Mouse (Mus musculus): ENCODE results near the gene Mif4gd. TPM values are rescaled to one million over a fixed set of nuclear protein-coding genes. Genes with fewer than 3 reads are reported as not detected.

Mif4gd gene
- total RNA-seq, 2 experiments from 2014 or later = 35.7 to 42.9 TPM

- intact Hi-C loops (cut with DNase I; ENCODE audit: low total_unique reads) = no loop called here
Observed at GRCm38 (mm10) chr11:115598309-115598708, 14.5 kb downstream of the Mif4gd start.

DNA sequence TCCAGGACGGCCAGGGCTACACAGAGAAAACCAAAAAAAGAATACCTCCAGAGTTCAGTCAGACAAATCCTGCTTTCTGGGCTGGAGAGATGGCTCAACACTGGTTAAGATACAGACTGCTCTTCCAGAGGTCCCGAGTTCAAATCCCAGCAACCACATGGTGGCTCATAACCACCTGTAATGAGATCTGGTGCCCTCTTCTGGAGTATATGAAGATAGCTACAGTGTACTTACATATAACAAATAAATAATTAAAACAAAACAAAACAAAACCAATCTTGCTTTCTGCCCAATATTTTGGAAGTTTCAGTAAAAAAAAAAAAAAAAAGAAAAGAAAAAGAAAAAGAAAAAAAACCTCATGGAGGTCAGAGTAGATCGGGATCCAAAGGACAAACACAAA is 17.6 kb downstream of the Mif4gd start:
- intact Hi-C loops (cut with DNase I; ENCODE audit: low total_unique reads) = no loop called here
- DNase-seq = no peak

More at GRCm38 (mm10) chr11:115598309-115598708, 14.5 kb downstream of the Mif4gd start:
- no peak for DNase-seq

- intact Hi-C loops (cut with DNase I; ENCODE audit: low total_unique reads) = no loop called here
- no peak for DNase-seq
Observed at GRCm38 (mm10) chr11:115590526-115591075, 22.2 kb downstream of the Mif4gd start.

DNA sequence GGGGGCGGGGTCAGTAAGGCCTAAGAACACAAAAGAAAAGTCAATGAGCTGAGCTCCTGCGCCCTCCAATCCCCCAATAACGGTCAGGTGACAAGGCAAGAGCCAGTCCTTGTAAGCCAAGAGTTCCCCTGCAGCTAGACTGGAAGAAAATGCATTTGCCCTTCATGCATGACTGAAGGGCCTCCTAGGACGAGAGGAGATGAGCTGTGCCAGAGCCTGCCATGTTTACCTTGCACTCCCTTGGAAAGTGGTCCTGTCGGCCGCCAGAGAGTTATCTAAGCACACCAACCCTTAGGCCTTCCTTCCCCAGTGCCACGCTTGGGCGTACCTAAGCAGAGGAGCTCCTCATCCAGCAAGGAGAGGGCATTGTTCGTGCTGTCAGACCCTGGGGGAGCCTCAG is 24.8 kb downstream of the Mif4gd start:
- DNase-seq = no peak
- intact Hi-C loops (cut with DNase I; ENCODE audit: low total_unique reads) = no loop called here

DNA sequence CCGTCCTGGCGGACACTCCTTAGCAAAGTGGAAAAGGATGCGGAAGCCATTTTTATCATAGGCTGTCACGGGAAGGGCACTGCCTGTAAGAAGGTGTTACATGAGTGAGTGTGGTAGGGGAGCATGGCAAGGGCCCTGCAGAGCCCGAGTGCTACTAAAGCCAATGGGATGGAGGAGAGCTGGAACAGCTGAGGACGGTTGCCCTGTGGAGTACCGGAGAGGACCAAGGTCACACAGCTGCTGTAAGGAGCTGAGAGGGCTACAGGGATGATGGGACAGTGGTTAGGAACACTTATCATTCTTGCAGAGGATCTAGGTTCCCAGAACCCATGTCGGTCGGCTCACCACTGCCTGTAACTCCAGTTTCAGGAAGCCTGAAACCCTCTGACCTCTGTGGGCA is 26.4 kb downstream of the Mif4gd start:
- DNase-seq = no peak
- intact Hi-C loops (cut with DNase I; ENCODE audit: low total_unique reads) = no loop called here

GRCm38 (mm10) chr11:115585573-115586100 is 27.1 kb downstream of the Mif4gd start:
- intact Hi-C loops (cut with DNase I; ENCODE audit: low total_unique reads) = no loop called here
- no peak for DNase-seq

DNA sequence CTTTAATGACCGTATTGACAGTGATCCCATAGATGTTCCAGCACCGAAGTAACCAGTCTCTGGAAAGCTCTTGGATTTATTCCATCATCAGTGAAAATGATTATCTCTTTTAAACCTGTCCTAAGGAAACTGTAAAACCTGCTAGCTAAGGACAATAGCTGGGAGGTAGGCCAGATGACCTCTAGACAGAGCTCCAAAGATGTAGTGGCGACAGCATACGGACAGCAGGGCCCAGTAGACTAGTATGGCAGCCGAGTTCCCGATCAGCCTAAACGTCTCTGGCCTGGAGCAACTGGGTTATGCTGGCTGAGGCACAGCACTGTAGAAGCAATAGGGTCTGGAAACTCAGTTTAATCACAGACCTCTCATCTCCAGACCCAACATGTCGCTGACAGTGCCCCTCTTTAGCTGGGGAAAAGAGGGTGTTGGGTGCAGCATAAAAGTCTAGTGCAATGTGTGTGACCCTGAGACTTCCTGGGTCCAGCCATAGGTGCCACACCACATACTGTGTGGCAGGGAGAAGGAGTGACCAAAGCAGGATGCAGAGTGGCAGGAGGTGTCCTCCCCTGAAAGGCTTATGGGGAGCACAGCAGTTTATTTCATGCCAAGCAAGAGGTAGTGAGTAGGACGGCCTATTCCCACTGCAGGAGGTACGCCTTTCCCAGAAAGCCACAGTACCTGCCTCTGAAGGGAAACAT is 28.2 kb downstream of the Mif4gd start:
- DNase-seq = no peak

GRCm38 (mm10) chr11:115582913-115583606 is 29.7 kb downstream of the Mif4gd start:
- intact Hi-C loops (cut with DNase I; ENCODE audit: low total_unique reads) = no loop called here
- DNase-seq = no peak

More for the DNA sequence above, 28.2 kb downstream of the Mif4gd start:
- intact Hi-C loops (cut with DNase I; ENCODE audit: low total_unique reads) = no loop called here

DNA sequence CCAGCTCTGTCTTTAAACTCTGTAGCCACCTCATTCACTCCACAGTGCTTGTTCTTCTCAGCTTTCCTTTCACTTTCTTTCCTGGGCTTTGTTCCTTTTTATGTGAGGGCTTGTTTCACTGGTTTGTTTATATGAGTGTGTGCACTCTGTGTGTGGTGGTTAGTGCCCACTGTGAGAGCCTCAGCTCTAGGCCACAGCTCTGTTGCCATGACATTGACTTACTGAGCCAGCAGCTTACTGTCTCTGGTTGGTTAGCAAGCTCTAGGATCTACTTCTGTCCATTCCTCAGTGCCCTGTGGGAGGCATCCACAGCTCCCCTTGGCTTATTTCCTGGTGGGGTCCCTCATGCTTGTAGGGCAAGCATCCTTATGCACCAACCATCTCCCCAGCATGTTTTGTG is 33.7 kb downstream of the Mif4gd start:
- intact Hi-C loops (cut with DNase I; ENCODE audit: low total_unique reads) = no loop called here
- DNase-seq = no peak

GRCm38 (mm10) chr11:115564961-115565360 is 47.8 kb downstream of the Mif4gd start:
- no peak for DNase-seq
- intact Hi-C loops (cut with DNase I; ENCODE audit: low total_unique reads) = no loop called here

- DNase-seq = peak; percentile 98
- intact Hi-C loops (cut with DNase I; ENCODE audit: low total_unique reads) = no loop called here
Observed at GRCm38 (mm10) chr11:115564064-115564809, 48.5 kb downstream of the Mif4gd start, which contains the start of gene Nup85. Gene Nup85 (plus strand): TSS chr11:115564434.

DNA sequence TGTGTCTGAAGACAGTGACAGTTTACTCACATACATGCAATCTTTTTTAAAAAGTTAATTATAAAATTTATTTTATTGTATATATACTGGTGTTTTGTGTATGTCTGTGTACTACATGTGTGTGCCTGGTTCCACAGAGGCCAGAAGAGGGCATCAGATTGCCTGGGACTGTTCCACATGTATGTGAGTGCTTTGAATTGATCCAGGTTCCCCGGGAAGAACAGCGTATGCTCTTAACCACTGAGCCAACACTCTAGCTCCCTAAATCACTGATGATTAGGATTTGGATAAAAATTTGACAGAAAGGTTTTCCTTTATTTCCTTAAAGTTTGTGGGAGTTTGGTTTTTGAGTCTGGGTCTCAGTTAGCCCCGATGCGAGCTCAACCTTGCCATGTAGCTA is 49.4 kb downstream of the Mif4gd start:
- no peak for DNase-seq
- intact Hi-C loops (cut with DNase I; ENCODE audit: low total_unique reads) = no loop called here

Other genes with a start within 250 kb of the Mif4gd start
- 1 to 10 TPM; 2.9 to 4.3 TPM for gene Hid1, start 245.2 kb downstream of the Mif4gd start, total RNA-seq (2021)
- gene Cdr2l, start 231.1 kb downstream of the Mif4gd start, total RNA-seq (2021) = 1 to 10 TPM; 4.8 to 8.3 TPM
- 100 to 1,000 TPM; 103 to 107 TPM for gene Mrpl58, start 209.2 kb downstream of the Mif4gd start, total RNA-seq (2021)
- 1,000 to 10,000 TPM; 1,042 to 1,140 TPM for gene Atp5h, start 193.0 kb downstream of the Mif4gd start, total RNA-seq (2021)
- 10 to 100 TPM; 12.8 to 15.5 TPM for gene Kctd2, start 192.8 kb downstream of the Mif4gd start, total RNA-seq (2021)
- not detected for gene Trim80, start 172.4 kb downstream of the Mif4gd start, total RNA-seq (2021)
- gene Slc16a5, start 150.5 kb downstream of the Mif4gd start, total RNA-seq (2021) = not detected
- 1 to 10 TPM; 1.4 TPM for gene Armc7, start 137.3 kb downstream of the Mif4gd start, total RNA-seq (2021)
- gene Nt5c, start 121.1 kb downstream of the Mif4gd start, total RNA-seq (2021) = 10 to 100 TPM; 11.9 to 15.1 TPM
- 10 to 100 TPM; 84.9 to 97.5 TPM for gene Jpt1, start 98.6 kb downstream of the Mif4gd start, total RNA-seq (2021)
- 100 to 1,000 TPM; 121 to 143 TPM for gene Sumo2, start 76.7 kb downstream of the Mif4gd start, total RNA-seq (2021)
- 10 to 100 TPM; 14.7 to 18.9 TPM for gene Nup85, start 48.5 kb downstream of the Mif4gd start, total RNA-seq (2021)
- 10 to 100 TPM; 63.6 to 65.4 TPM for gene Mrps7, start 9.0 kb downstream of the Mif4gd start, total RNA-seq (2021)
- 10 to 100 TPM; 10.9 to 13.2 TPM for gene Gga3, start 8.9 kb downstream of the Mif4gd start, total RNA-seq (2021)
- gene Slc25a19, start 15.3 kb upstream of the Mif4gd start, total RNA-seq (2021) = 10 to 100 TPM; 40.9 to 45.2 TPM
- 10 to 100 TPM; 76.5 to 93.9 TPM for gene Grb2, start 95.6 kb upstream of the Mif4gd start, total RNA-seq (2021)
- 10 to 100 TPM; 52.7 to 61.5 TPM for gene Tmem94, start 152.5 kb upstream of the Mif4gd start, total RNA-seq (2021)
- 10 to 100 TPM; 18.4 to 20.1 TPM for gene Caskin2, start 200.7 kb upstream of the Mif4gd start, total RNA-seq (2021)
- 1 to 10 TPM; 5.8 to 7.8 TPM for gene Tsen54, start 201.8 kb upstream of the Mif4gd start, total RNA-seq (2021)
- gene Llgl2, start 211.1 kb upstream of the Mif4gd start, total RNA-seq (2021) = 10 to 100 TPM; 11.2 to 11.5 TPM
- under 1 TPM in 1 of 2 experiments, not detected in 1; 0.09 TPM for gene Myo15b, start 245.4 kb upstream of the Mif4gd start, total RNA-seq (2021)

All from gastrocnemius, postnatal 14 days (tissue).